Mouse (Mus musculus) layer of hippocampus, adult 8-10 months (tissue): Measurements from ENCODE around the gene Wdr89. TPM values are rescaled to one million over a fixed set of nuclear protein-coding genes. Genes with fewer than 3 reads are reported as not detected.

Source experiments
- DNase-seq, 2 experiments: peaks; one replicate each; pipeline ENCODE4 v3.0.0; 2022; ENCODE audit warnings: low spot score in 2 of 2
- total RNA-seq, 4 experiments: library from RNA; stranded (reverse); gene quantifications; 2 replicates each; pipeline ENCODE4 v1.2.4; 2022

The Wdr89 gene
- total RNA-seq, 4 experiments from 2014 or later: 3.3 to 4.0 (median 3.5) TPM

DNA sequence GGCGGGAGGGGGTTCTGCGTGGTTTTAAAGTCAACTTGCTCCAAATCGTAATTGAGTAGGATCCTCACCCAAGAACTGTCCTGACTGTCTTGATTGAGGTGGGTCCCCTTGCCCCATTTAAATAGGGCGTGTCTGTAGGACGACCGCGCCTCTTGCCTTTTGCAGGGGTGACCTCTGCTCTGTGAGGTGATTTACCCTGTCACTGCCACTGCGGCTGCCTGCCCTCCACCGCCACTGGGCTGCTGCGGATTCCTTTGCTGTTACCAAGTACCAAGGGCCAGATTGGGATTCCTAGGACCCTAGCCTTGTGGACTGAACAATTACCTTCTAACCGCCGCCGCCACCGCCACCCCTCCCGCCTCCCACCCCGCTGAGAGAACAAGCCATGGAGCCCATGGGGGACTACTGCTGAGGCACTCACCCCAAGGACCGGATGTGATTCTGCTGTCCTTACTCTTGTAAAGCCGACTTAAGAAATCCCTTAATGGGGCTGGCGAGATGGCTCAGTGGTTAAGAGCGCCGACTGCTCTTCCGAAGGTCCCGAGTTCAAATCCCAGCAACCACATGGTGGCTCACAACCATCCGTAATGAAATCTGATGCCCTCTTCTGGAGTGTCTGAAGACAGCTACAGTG lies 53.1 kb downstream of the Wdr89 start:
- DNase-seq: no peak

DNA sequence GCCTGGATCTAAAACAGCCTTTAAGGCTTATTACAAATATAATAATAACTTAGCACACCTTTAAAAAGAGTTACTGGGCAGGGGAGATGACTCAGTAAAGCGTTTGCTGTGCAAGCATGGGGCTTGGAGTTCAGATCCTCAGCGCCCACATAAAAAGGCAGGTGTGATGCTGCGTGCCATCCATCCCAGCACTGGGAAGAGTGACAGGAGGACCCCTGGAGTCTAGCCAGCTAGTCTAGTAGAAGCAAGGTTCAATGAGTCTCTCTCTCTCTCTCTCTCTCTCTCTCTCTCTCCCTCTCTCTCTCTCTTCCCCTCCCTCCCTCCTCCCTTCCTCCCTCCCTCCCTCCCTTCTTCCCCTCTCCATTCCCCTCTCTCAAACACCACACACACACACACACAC lies 53.8 kb downstream of the Wdr89 start:
- no peak for DNase-seq

GRCm38 (mm10) chr12:75612711-75613110 lies 56.6 kb downstream of the Wdr89 start:
- peak; percentile 15 to 23 for DNase-seq

DNA sequence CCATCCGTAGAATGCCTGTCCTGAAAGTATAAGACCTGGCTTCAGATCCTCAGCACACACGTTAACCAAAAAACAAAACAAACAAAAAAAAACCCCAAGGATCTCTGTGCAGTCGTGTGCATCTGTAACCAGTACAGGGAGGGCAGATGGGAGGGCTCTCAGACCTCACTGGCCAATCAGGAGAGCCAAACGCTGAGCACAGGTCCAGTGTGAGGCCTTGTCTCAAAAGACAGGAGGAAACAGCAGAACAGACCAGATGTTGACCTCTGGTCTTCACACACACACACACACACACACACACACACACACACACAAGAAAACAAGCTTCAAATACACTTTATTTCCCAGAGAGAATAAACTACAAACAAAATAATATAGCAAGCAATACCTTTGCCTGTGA lies 69.8 kb downstream of the Wdr89 start:
- no peak for DNase-seq

- no peak for DNase-seq
Observed at GRCm38 (mm10) chr12:75598988-75599387, 70.3 kb downstream of the Wdr89 start.

- no peak for DNase-seq
Observed at GRCm38 (mm10) chr12:75597707-75598106, 71.6 kb downstream of the Wdr89 start.

DNA sequence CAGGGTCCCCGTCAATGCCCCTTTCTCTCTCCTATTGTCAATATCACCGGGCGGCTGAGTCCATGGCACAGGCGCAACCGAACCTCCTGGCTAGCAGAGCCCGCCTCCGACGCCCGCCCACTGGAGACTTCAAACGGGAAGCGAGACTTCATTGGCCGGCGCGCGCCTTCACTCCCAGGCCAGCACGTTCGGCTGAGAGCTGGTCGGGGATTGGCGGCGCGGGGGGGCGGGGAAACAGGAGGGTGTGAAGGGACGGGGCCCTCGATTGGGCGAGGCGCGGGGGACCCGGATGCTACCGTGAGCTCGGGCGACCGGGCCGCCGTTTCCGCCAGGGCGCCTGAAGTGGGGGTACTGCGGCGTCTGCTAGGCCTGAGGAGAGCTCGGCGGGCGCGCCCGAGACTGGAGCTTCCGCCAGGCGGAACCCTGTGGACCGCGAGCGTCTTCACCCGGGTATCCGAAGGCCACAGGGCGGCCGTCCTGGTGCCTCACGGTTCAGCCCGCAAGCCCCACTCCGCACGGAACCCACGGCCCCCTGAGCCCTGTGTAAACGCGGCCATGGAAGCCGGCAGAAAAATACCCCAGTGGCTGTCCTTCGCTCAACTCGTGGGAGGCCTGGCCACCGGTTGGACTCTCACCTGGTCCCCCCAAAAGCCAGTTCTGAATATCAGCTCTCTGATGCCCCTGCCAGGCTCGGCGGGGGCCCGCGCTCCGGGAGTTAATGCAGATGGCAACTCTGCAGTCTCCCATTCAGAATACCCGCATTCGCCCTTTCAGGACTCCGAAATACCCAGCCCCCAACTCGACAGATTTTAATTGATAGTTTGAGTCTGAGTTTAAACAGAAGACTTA lies 73.0 kb downstream of the Wdr89 start, which contains the start of gene Ppp2r5e:
Gene Ppp2r5e (minus strand): TSS at position 92 of the 849 bp plus-strand sequence.
- DNase-seq: peak; percentile 98

GRCm38 (mm10) chr12:75595291-75596153 lies 73.8 kb downstream of the Wdr89 start:
- peak; percentile 16 to 22 for DNase-seq

- no peak for DNase-seq
Observed at GRCm38 (mm10) chr12:75594404-75594803, 74.9 kb downstream of the Wdr89 start.

DNA sequence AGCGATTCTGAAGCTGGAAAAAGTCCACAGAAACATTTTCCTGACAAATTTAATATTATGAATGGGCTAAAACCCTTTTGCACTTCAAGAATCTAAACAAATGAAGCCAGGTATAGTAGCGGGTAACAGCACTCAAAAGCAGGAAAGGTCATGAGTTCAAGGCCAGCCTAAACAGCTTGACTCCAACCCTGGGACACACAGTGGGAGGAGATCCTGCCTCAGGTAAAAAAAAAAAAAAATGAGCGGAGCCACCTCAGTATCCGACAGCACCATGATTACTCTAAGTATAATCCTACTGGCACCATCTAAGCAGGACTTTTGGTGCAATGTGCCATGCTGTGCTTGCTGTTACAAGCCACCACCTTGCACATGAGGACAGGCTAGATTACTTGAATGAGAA lies 75.5 kb downstream of the Wdr89 start:
- DNase-seq: no peak

- DNase-seq: no peak
Observed at GRCm38 (mm10) chr12:75587501-75587900, 81.8 kb downstream of the Wdr89 start.

GRCm38 (mm10) chr12:75583776-75584175 lies 85.6 kb downstream of the Wdr89 start:
- DNase-seq: no peak

Other genes starting within 250 kb of the Wdr89 start
- gene Ppp2r5e, start 73.3 kb downstream of the Wdr89 start, total RNA-seq: 10 to 100 TPM; 71.9 to 77.1 (median 76.4) TPM
- 10 to 100 TPM; 29.4 to 34.4 (median 32.9) TPM for gene Sgpp1, start 66.2 kb upstream of the Wdr89 start, total RNA-seq
- 10 to 100 TPM; 23.3 to 28.4 (median 24.6) TPM for gene Syne2, start 148.6 kb upstream of the Wdr89 start, total RNA-seq